Comparison of ENCODE assay signal across 8 mouse cellular contexts in the genomic region with DNA sequence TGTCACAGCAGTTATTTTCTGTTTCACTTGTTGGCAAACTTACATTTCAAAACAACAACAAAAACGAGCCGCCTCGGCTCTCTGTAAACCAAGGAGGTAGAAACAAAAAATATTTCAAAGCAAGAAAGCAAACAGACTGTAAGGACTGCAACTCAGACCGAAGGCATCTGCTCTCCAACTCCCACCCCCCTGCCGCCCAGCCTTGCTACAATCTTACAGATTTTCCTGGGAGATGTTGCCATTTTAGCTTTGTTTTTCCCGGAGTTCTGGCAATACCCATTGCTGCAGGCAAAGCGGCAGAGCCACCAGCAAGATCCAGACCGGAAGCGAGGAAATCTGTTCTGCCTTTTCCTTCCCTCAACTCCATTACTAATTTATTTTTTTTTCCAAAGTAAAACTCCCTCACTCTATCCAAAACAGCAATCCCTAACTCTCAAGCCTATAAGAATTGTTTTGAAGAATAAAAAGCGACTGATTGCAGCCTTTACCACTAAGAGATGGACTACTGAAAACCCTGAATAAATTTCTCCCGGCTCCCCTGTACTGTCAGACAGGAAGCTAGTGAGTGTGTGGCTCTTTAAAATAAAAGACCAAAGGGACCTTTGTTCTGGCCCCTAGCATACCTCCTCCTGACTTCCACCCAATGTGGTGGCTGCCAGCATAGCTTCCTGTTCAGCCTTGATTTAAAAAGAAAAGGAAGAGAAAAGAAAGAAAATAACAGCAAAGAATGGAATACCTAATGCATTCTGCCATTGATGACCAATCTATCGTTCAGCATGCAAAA.
A peak's percentile ranks its signal among the peaks of the same experiment; 100 is the strongest.
DNase-seq lines count a peak whose midpoint lies in the region; ATAC-seq and TF ChIP-seq lines count a peak whose summit lies in the region.

No protein-coding gene starts in this region.

- no peak overlapping the region for H3K4me3 ChIP-seq in spleen, adult 2 months (ENCODE audit: extremely low read depth, insufficient read depth, insufficient read length)
- no peak overlapping the region for H3K4me3 ChIP-seq in intestine, postnatal 0 days (ENCODE audit: low read depth, low read length)
- H3K4me3 ChIP-seq in midbrain, embryonic 11.5 days (ENCODE audit: low read depth, low read length), result no peak overlapping the region

- TF ChIP-seq POLR2A in spleen, adult 2 months (IDR thresholded peaks at IDR 0.05; ENCODE audit: low read depth, low read length), result no peak

- ATAC-seq in intestine, postnatal 0 days, result no peak
- ATAC-seq in midbrain, embryonic 11.5 days (ENCODE audit: low FRiP score), result no peak
- ATAC-seq in erythroid progenitor cell, adult 5-6 weeks (replicated peaks; ENCODE audit: low FRiP score, poor library complexity, severe bottlenecking), result no peak

- H3K4me2 ChIP-seq in intestine, postnatal 0 days (replicated peaks; ENCODE audit: low read depth), result 0 out of 2 replicates have a peak overlapping the region, but pooled peaks have one; percentile 37
- H3K4me2 ChIP-seq in midbrain, embryonic 11.5 days, result no peak overlapping the region; the same call in 1 of the 2 replicates

- H3K27ac ChIP-seq in spleen, adult 2 months (ENCODE audit: insufficient read depth, low read length), result peak overlapping the region; percentile 29
- no peak overlapping the region for H3K27ac ChIP-seq in intestine, postnatal 0 days (ENCODE audit: low read depth, low read length)
- no peak overlapping the region; the same call in 1 of the 2 replicates for H3K27ac ChIP-seq in midbrain, embryonic 11.5 days (ENCODE audit: low read depth, low read length)

- no peak overlapping the region for H3K9ac ChIP-seq in intestine, postnatal 0 days (ENCODE audit: low read depth, low read length)
- H3K9ac ChIP-seq in midbrain, embryonic 11.5 days (ENCODE audit: low read length), result peak overlapping the region; percentile 34; the same call in 1 of the 2 replicates

- H3K36me3 ChIP-seq in spleen, adult 2 months (ENCODE audit: control insufficient read depth, insufficient read depth, low read length), result no peaks in the 10 kb centered on the region
- H3K36me3 ChIP-seq in intestine, postnatal 0 days (ENCODE audit: control insufficient read depth, insufficient read depth), result no peaks in the 10 kb centered on the region
- H3K36me3 ChIP-seq in midbrain, embryonic 11.5 days (ENCODE audit: control insufficient read depth, insufficient read depth, low read length), result no peaks in the 10 kb centered on the region

- H3K9me3 ChIP-seq in intestine, postnatal 0 days (ENCODE audit: control insufficient read depth), result no peaks in the 10 kb centered on the region
- no peaks in the 10 kb centered on the region for H3K9me3 ChIP-seq in midbrain, embryonic 11.5 days (ENCODE audit: control insufficient read depth, low read length)

- DNase-seq in adrenal gland, postnatal 10 days, result peak; percentile 14
- no peak for DNase-seq in adrenal gland, adult 8-10 months
- no peak for DNase-seq in spleen, adult 2 months (ENCODE audit: low read depth in 1 of 2, low spot score in 2 of 2)
- DNase-seq in spleen, postnatal 36 days (ENCODE audit: low spot score in 2 of 2), result no peak
- no peak for DNase-seq in midbrain, embryonic 11.5 days (ENCODE audit: low spot score, missing footprints)
- DNase-seq in spleen, postnatal 4 days (ENCODE audit: low spot score in 2 of 2), result no peak

- TF ChIP-seq CTCF in spleen, adult 2 months (IDR thresholded peaks at IDR 0.05; ENCODE audit: extremely low read depth, insufficient read depth, insufficient read length, insufficient replicate concordance), result no peak
- TF ChIP-seq CTCF in intestine, postnatal 0 days (IDR thresholded peaks at IDR 0.05; ENCODE audit: low read depth), result no peak

- H3K27me3 ChIP-seq in spleen, adult 2 months (ENCODE audit: control insufficient read depth, insufficient read depth, low read length), result no peaks in the 10 kb centered on the region
- no peaks in the 10 kb centered on the region for H3K27me3 ChIP-seq in intestine, postnatal 0 days (replicated peaks; ENCODE audit: control insufficient read depth, insufficient read depth, low read length)
- H3K27me3 ChIP-seq in midbrain, embryonic 11.5 days (ENCODE audit: control insufficient read depth, insufficient read depth, low read length), result no peaks in the 10 kb centered on the region

- no peaks in the 10 kb centered on the region for H3K4me1 ChIP-seq in spleen, adult 2 months (ENCODE audit: control insufficient read depth, insufficient read depth, insufficient read length)
- H3K4me1 ChIP-seq in intestine, postnatal 0 days (replicated peaks; ENCODE audit: control insufficient read depth, insufficient read depth, low read length), result no peaks in the 10 kb centered on the region
- peaks cover 5% of the 10 kb centered on the region; the same call in 1 of the 2 replicates for H3K4me1 ChIP-seq in midbrain, embryonic 11.5 days (ENCODE audit: control insufficient read depth, insufficient read depth, low read length)

- 56% methylated on average over 12 of the region's 12 CpGs for WGBS in spleen, adult 2 months
- 60% methylated on average over 12 of the region's 12 CpGs for WGBS in intestine, postnatal 0 days
- 52% methylated on average over 12 of the region's 12 CpGs for WGBS in midbrain, embryonic 11.5 days
